Mouse (Mus musculus) liver, adult 2 months (tissue): ENCODE data around the gene Cux2.

ENCODE experiments used
- CTCF ChIP-seq: fragments of 200-500 bp; IDR thresholded peaks from 2 replicates; pipeline ENCODE4 v1.5.1; 2011; ENCODE audit warnings: low read depth, low read length, control low read depth
- POLR2A ChIP-seq: fragments of 200-500 bp; IDR thresholded peaks from 2 replicates; pipeline ENCODE4 v1.6.1; 2011; ENCODE audit warnings: low read length, control low read depth; ENCODE audit not compliant: insufficient read depth; ENCODE audit errors: extremely low read depth

DNA sequence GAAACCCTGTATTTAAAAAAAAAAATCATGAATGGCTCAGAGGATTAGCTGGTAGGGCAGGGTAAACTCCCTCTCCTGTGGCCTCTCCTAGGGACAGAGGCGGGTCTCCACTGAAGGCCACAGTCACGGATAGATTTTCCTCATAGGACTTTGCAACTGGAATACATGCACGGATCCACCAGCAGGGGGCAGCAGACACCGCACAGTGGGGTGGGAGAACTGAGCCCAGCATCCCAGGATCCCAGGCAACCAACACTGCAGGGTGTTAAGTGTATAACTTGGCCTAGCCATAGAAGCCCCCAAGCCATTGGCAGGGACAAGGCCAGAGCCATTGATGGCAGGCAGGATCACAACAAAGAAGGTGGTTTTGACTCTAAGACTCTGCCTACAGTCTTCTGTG lies 177.7 kb downstream of the Cux2 start:
- TF ChIP-seq CTCF = peak; percentile 96
- TF ChIP-seq POLR2A = no peak
